Mouse (Mus musculus) large intestine, adult 2 months (tissue): ENCODE measurements around the gene Mid1. TPM values are rescaled to one million over a fixed set of nuclear protein-coding genes. Genes with fewer than 3 reads are reported as not detected.

Source experiments
- DNase-seq: peaks from one replicate; pipeline ENCODE4 v3.0.0-alpha.2; 2012; ENCODE audit warnings: low read depth, low spot score
- WGBS: fragments of 180-500 bp; shearing (Covaris S2); methylation state at CpG from one replicate; pipeline ENCODE4 v1.1.7; 2018; 5-methylcytosine and 5-hydroxymethylcytosine counted together
- polyA plus RNA-seq: library from polyadenylated mRNA; depleted of rRNA; stranded (reverse); fragments of >200 nt; gene quantifications from 2 replicates; pipeline ENCODE4 v1.2.3, GENCODE M21; 2012

The Mid1 gene
- polyA plus RNA-seq, 1 experiment = 5.1 TPM

GRCm38 (mm10) chrX:169880363-169880711, 195.3 kb downstream of the Mid1 start:
- WGBS = 13% methylated on average over 13 of the region's 13 CpGs
- no peak for DNase-seq

GRCm38 (mm10) chrX:169880826-169881225, 195.8 kb downstream of the Mid1 start:
- WGBS = 15% methylated on average over 10 of the region's 10 CpGs
- DNase-seq = no peak

- 29% methylated on average over 10 of the region's 10 CpGs for WGBS
- no peak for DNase-seq
These were observed 196.5 kb downstream of the Mid1 start for GRCm38 (mm10) chrX:169881253-169882219.

GRCm38 (mm10) chrX:169882220-169882609, 197.2 kb downstream of the Mid1 start:
- WGBS = 46% methylated on average over 1 of the region's 1 CpGs

GRCm38 (mm10) chrX:169883536-169884272, 198.7 kb downstream of the Mid1 start:
- DNase-seq = no peak
- 46% methylated on average over 8 of the region's 8 CpGs for WGBS

More at GRCm38 (mm10) chrX:169882220-169882609, 197.2 kb downstream of the Mid1 start:
- no peak for DNase-seq

GRCm38 (mm10) chrX:169890541-169890940, 205.5 kb downstream of the Mid1 start:
- DNase-seq = no peak
- 67% methylated on average over 4 of the region's 4 CpGs for WGBS

- DNase-seq = no peak
These were observed 207.1 kb downstream of the Mid1 start for GRCm38 (mm10) chrX:169892100-169892499.

- WGBS = 22% methylated on average over 2 of the region's 2 CpGs
- DNase-seq = no peak
These were observed 207.6 kb downstream of the Mid1 start for GRCm38 (mm10) chrX:169892631-169893030.

GRCm38 (mm10) chrX:169899227-169899950, 214.4 kb downstream of the Mid1 start:
- no peak for DNase-seq
- WGBS = 14% methylated on average over 3 of the region's 3 CpGs

- no peak for DNase-seq
These were observed 217.9 kb downstream of the Mid1 start for GRCm38 (mm10) chrX:169902860-169903259.

- 55% methylated on average over 2 of the region's 2 CpGs for WGBS
- no peak for DNase-seq
These were observed 218.7 kb downstream of the Mid1 start for GRCm38 (mm10) chrX:169903656-169904055.

- DNase-seq = no peak
- WGBS = 25% methylated on average over 5 of the region's 5 CpGs
These were observed 221.1 kb downstream of the Mid1 start for GRCm38 (mm10) chrX:169906054-169906508.

- DNase-seq = peak; percentile 37
- 29% methylated on average over 2 of the region's 2 CpGs for WGBS
These were observed 224.9 kb downstream of the Mid1 start for GRCm38 (mm10) chrX:169909898-169910297.

GRCm38 (mm10) chrX:169915738-169916137, 230.7 kb downstream of the Mid1 start:
- no peak for DNase-seq
- WGBS = 80% methylated on average over 6 of the region's 6 CpGs

GRCm38 (mm10) chrX:169922541-169922940, 237.5 kb downstream of the Mid1 start:
- DNase-seq = no peak
- 75% methylated on average over 2 of the region's 2 CpGs for WGBS

- no peak for DNase-seq
- WGBS = 71% methylated on average over 1 of the region's 1 CpGs
These were observed 238.4 kb downstream of the Mid1 start for GRCm38 (mm10) chrX:169923417-169923816.

GRCm38 (mm10) chrX:169925600-169925999, 240.6 kb downstream of the Mid1 start:
- no peak for DNase-seq
- WGBS = 74% methylated on average over 7 of the region's 7 CpGs

- DNase-seq = no peak
- WGBS = 80% methylated on average over 28 of the region's 28 CpGs
These were observed 242.3 kb downstream of the Mid1 start for GRCm38 (mm10) chrX:169927110-169927817.

- 61% methylated on average over 2 of the region's 2 CpGs for WGBS
- DNase-seq = no peak
These were observed 245.9 kb downstream of the Mid1 start for GRCm38 (mm10) chrX:169930868-169931267.
